Mouse (Mus musculus): ENCODE results near the gene Ankrd13a.

Ankrd13a gene

DNA sequence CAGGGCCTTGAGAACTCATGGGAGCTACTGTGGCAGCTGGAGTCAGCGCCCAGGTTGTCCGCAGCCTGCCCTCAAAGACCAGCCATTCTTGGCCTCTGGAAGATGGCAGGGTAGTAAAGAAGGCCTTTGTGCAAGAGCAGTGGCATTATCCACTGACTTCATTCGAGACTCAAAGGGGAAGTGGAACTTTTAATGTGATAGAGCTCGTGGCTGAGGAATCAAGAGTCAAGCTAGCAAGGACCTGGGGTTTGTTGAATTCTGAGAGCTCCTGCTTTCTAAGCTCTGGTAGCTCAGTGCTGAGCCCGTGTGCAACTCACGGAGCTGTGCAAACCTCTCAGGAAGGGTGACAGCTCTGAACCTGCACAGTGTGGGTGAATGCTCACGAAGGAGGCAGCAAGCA is 6.4 kb downstream of the Ankrd13a start:
- CTCF ChIA-PET: interaction anchor here in 1 of 4 experiments (1.6 kb wide), 1 partner anchor 24 kb away, joined by 5 read pairs; no protein-coding TSS in a partner anchor
- POLR2A ChIA-PET: interaction anchor here (0.6 to 2.8 kb wide), 20 partner anchors 9 to 590 kb away, joined by 3 to 20 read pairs (median 3); partner anchors contain the start of gene 2210016L21Rik (in 1 of the 4)

DNA sequence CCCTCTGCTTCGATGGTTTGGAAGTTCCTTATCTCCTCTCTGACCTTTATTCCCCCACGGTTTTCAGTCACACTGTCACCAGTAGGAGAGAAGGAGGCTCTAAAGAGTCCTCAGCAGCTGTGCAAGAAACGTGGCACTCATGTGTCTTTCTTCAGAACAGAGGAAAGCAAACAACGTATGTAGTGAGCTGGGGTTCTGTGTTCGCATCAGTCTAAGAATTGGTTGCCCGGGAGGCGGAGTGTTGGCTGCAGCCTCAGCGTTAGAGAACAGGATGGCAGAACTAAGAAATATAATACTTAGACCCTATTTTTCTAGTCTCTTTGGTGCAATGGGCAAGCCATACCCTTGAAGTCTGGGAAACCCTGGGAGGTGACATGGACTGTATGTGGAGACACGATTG is 8.5 kb downstream of the Ankrd13a start:
- CTCF ChIA-PET: interaction anchor here in 1 of 4 experiments (0.5 to 0.6 kb wide), 2 partner anchors 9 to 337 kb away, joined by 4 to 6 read pairs; no protein-coding TSS in a partner anchor
- POLR2A ChIA-PET: interaction anchor here in 2 of 4 experiments (0.7 to 2.8 kb wide), 7 partner anchors 9 to 43 kb away, joined by 3 to 20 read pairs (median 5); partner anchors contain the start of gene Ankrd13a (in 1 of the 2)

DNA sequence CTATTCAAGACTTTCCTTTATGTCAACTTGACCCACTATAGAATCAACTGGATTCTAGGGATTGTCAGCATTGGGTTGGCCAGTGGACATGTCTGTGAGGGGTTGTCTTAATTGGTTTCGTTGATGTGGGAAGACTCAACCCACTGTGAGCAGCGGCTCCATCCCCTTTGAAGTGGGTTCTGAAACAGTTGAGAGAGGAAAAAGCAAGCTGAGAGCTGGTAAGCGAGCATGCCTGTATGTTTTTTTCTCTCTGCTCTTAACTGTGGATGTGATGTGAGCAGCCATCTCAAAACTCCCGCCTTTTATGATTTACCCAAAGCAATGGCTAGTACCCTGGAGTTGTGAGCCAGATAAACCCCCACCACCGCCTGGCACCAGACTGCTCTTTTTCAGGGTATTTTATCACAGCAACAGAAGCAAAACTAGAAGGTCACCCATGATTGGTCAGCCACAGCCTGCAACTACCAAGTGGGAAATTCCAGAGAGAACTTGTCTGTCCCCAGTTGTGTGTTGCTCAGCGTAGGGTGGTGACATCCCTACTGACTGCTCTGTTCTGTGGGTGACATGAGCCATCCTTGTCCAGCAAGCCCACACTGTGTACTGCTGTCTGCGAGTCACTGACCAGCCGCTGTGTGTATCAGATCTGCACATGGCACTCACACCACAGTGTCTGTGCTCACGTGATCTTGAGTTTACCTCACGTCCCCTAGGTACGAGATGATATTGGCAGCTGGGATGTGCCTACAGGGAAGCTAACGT is 9.1 kb downstream of the Ankrd13a start:
- CTCF ChIA-PET: interaction anchor here in 1 of 4 experiments (0.5 kb wide), 1 partner anchor 8 kb away, joined by 4 read pairs; no protein-coding TSS in a partner anchor
- POLR2A ChIA-PET: interaction anchor here in 2 of 4 experiments (0.7 to 2.8 kb wide), 6 partner anchors 9 to 90 kb away, joined by 3 to 20 read pairs (median 4); partner anchors contain the start of gene Ankrd13a (in 1 of the 2)

DNA sequence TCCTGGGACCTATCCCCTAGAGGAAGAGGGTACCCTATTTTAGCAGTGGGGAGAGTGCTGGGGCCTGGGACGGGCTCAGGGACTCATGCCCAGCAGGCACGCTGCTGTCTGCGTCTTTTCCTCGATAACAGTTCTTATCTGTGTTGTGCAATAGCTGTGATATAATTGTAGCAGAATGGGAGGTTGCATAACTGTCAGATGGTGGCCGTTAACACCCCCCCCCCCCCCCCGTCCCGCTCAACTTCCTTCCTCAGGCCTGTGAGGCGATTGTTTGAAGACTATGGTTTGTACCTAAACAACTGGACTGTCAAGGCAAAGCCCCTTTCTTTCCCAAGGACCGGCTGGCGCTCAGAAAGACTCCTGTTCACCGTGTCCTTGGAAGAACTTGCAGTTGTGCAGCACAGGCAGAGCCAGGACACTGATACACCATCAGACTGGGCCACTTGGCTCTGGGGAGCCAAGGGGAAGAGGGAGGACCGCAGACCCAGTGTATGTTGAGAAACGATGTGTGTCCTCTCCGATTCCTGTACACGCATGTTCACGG is 10.2 kb downstream of the Ankrd13a start:
- ChIA-PET CTCF (interaction anchor here (0.6 to 0.7 kb wide), 8 partner anchors 10 to 929 kb away, joined by 3 to 11 read pairs (median 4); no protein-coding TSS in a partner anchor), POLR2A (interaction anchor here in 3 of 4 experiments (0.5 to 6.0 kb wide), 16 partner anchors 9 to 505 kb away, joined by 3 to 47 read pairs (median 5); partner anchors contain the start of genes Ankrd13a (in 1 of the 3) and Git2 (in 1 of the 3))

DNA sequence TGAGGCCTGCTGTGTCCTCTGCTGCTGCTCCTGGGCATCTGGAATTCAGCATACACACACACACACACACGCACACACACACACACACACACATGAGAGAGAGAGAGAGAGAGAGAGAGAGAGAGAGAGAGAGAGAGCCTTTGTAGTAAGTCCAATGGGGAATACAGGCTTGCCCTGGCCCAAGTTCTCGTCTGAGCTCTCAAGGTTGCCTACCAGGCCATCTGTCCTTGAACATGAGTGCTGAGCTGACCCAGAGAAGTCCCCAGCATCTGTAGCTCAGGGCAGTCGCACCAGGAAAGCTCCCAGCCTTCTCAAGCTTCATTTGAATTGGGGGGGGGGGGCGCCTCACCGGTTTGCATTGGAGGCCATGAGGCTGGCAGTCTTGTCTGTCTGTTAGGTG is 10.7 kb downstream of the Ankrd13a start:
- POLR2A ChIA-PET: interaction anchor here (0.5 to 6.0 kb wide), 24 partner anchors 8 to 505 kb away, joined by 3 to 47 read pairs (median 5); partner anchors contain the start of genes Ankrd13a (in 2 of the 4) and Git2 (in 2 of the 4)
- CTCF ChIA-PET: interaction anchor here (0.5 to 0.7 kb wide), 11 partner anchors 10 to 929 kb away, joined by 3 to 6 read pairs (median 3); no protein-coding TSS in a partner anchor

DNA sequence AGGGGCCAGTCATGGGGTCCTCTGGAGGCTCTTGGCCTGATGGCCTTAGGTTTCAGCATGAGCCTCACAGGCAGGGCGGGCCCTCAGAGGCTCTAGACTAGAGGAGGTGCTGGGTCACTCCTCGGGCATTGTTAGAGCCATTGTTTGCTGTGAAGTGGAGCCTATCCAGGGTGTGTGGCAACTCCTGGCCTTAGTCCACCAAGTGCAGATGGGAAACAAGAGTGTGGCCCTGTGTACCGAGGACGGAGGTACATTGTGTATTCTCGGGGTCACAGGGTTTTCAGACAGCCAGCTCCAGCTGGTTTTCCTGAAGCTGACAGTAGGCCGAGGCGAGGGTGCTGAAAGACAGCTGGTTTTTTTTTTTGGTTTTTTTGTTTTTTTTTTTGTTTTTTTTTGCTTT is 18.8 kb downstream of the Ankrd13a start:
- ChIA-PET POLR2A (interaction anchor here in 3 of 4 experiments (0.6 to 6.2 kb wide), 22 partner anchors 8 to 359 kb away, joined by 3 to 39 read pairs (median 5); partner anchors contain the start of genes Ankrd13a (in 3 of the 3), Git2 (in 3 of the 3) and Oasl2 (in 1 of the 3)), CTCF (interaction anchor here in 2 of 4 experiments (0.6 kb wide), 2 partner anchors 206 to 640 kb away, joined by 3 to 5 read pairs; no protein-coding TSS in a partner anchor)

DNA sequence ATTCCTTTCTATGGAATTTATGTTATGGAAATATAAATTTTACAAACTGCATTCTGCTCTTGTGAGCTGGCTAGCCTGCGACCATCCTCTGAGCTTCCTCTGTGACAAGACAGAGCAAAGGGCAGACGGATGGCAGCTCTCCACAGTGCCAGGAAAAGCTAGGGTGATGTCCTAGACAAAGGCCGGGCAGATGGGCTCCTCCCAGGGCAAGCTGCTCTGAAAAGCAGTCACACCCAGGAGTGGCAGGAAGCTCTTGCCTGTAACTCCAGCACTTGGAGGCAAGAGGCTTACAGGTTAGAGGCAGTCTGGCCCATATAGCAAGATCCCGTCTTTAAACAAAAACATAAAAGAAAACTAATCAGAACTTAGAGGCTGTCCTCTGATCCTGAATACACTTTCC is 20.1 kb downstream of the Ankrd13a start:
- ChIA-PET POLR2A (interaction anchor here in 3 of 4 experiments (0.6 to 6.2 kb wide), 24 partner anchors 8 to 401 kb away, joined by 3 to 39 read pairs (median 4); partner anchors contain the start of genes Ankrd13a (in 2 of the 3) and Git2 (in 2 of the 3)), CTCF (interaction anchor here in 3 of 4 experiments (0.5 to 1.4 kb wide), 4 partner anchors 9 to 417 kb away, joined by 3 to 6 read pairs (median 5); no protein-coding TSS in a partner anchor)

DNA sequence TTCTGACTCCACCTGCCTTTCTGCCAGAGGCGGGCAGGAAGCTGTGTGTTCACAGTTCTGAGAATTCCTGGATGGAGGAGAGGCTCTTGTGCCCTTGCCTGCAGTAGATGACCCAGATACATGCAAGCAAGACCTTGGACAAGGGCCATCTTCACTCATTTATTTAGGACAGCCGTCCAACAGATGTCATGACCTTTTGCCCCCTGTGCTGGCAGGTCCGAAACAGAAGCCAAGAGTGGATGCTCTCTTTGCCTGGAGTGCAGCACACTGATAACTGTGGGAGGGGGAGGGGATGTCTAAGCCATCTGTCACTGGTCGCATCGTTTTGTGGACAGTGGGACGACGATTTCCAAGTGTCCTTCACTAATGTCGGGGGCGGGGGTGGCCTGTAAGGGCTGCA is 20.8 kb downstream of the Ankrd13a start:
- ChIA-PET POLR2A (interaction anchor here in 2 of 4 experiments (0.6 to 6.2 kb wide), 24 partner anchors 7 to 227 kb away, joined by 3 to 39 read pairs (median 4); partner anchors contain the start of genes Ankrd13a (in 2 of the 2), Git2 (in 2 of the 2) and Fam222a (in 1 of the 2)), CTCF (interaction anchor here in 3 of 4 experiments (0.5 to 1.4 kb wide), 4 partner anchors 9 to 416 kb away, joined by 3 to 6 read pairs (median 5); no protein-coding TSS in a partner anchor)

DNA sequence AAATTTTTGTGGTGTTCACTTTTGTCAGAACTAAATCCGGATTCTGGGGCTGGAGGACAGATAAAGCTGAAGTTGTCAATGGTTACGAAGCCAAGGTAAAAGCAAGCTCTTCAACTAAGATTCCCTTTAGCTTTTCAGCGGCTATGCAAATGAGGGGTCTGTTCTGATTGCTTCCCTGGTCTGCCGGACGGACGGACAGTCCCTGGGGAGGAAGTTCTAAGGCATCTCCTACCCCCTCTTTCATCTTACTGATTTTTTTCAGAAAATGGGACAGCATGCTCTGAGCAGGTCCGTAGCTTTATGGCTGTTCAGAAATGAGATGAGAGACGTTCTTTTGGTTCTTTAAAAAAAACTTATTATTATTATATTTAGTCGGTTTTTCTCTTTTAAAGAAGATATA is 21.2 kb downstream of the Ankrd13a start:
- CTCF ChIA-PET: interaction anchor here in 3 of 4 experiments (0.5 to 1.4 kb wide), 3 partner anchors 9 to 94 kb away, joined by 3 to 4 read pairs (median 3); no protein-coding TSS in a partner anchor

DNA sequence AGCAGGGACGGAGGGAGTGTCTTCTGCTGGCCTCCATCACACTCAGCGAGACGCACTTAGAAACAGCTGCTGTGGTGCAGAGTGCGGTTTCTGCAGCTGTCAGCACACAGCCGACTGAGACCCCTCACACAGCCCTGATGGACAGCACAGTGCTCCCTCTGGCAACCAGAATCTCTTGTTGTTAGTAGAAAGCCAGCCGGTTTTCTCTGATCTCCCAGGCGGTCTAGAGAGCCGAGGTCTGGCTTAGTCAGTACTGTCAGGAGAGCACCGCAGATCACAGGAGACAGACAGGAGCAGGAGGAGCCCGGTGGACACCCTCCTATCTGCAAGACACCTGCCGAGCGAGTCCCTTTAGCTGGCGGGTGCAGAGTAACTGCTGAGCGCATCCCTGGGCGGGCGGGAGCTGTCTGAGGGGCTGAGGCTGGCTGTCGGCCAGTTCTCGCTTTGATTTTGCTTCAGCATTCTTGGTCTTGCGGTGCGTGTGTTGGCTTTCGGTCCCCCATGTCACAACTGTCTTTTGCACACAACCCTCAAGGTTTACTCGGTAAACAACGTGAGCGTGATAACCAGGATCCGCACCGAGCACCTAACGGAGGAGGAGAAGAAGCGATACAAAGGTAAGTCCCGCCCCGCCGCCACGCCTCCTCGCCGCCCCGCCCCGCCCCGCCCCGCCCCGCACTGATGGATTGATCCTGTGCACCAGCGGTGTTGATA is 22.0 kb downstream of the Ankrd13a start:
- POLR2A ChIA-PET: interaction anchor here in 3 of 4 experiments (0.6 to 6.1 kb wide), 20 partner anchors 8 to 154 kb away, joined by 3 to 39 read pairs (median 4); partner anchors contain the start of genes Ankrd13a (in 2 of the 3) and Git2 (in 2 of the 3)
- CTCF ChIA-PET: interaction anchor here in 2 of 4 experiments (0.5 to 1.2 kb wide), 2 partner anchors 33 to 95 kb away, joined by 3 read pairs; no protein-coding TSS in a partner anchor

More for the DNA sequence above, 21.2 kb downstream of the Ankrd13a start:
- POLR2A ChIA-PET: interaction anchor here in 3 of 4 experiments (0.5 to 6.2 kb wide), 20 partner anchors 7 to 586 kb away, joined by 3 to 39 read pairs (median 4); partner anchors contain the start of genes Ankrd13a (in 2 of the 3), Git2 (in 2 of the 3) and Fam222a (in 1 of the 3)

DNA sequence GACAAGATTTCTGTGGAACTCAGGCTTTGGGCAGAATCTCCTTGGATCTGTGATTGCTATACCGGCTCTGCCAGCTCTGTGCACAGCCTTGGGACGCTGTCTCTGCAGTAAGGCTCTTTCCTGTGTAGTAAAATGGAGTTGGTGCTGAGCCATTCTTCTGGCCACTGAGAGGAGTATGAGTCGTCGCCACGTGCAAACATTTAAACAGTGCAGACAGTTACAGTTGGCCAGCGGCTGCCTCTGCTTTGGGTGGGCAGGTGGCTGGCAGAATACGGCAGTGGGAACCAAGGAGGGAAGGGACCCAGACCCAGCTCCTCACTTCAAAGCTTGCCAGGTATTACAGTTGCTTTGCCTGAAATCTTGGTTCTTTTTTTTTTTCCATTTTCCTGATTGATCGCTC is 22.8 kb downstream of the Ankrd13a start:
- POLR2A ChIA-PET: interaction anchor here in 3 of 4 experiments (0.6 to 6.1 kb wide), 19 partner anchors 7 to 597 kb away, joined by 3 to 39 read pairs (median 4); partner anchors contain the start of genes Git2 (in 2 of the 3) and Ankrd13a (in 1 of the 3)
- CTCF ChIA-PET: interaction anchor here in 1 of 4 experiments (0.7 to 0.9 kb wide), 2 partner anchors 94 to 1132 kb away, joined by 3 read pairs; no protein-coding TSS in a partner anchor

DNA sequence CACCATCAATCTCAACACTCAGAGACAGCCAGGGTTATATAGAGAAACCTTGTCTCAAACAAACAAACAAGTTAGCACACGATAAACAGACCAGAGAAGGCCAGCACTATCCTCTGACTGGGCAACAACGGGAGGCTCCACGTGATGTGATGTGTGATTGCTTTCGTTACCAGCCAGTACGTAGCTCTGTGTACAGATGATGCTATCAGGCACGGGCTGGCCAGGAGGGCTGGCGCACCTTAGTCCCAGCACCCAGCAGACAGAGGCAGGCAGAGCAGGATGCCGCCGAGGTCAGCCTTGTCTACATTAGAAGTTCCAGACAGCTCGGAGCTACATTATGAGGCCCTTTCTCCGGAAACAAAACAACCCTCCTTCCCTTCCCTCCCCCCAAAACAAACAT is 25.4 kb downstream of the Ankrd13a start:
- POLR2A ChIA-PET: interaction anchor here in 2 of 4 experiments (1.0 to 6.1 kb wide), 14 partner anchors 7 to 98 kb away, joined by 3 to 48 read pairs (median 7); partner anchors contain the start of genes Ankrd13a (in 2 of the 2) and Git2 (in 2 of the 2)
- CTCF ChIA-PET: interaction anchor here in 2 of 4 experiments (0.5 to 1.8 kb wide), 2 partner anchors 26 to 581 kb away, joined by 4 read pairs; no protein-coding TSS in a partner anchor

DNA sequence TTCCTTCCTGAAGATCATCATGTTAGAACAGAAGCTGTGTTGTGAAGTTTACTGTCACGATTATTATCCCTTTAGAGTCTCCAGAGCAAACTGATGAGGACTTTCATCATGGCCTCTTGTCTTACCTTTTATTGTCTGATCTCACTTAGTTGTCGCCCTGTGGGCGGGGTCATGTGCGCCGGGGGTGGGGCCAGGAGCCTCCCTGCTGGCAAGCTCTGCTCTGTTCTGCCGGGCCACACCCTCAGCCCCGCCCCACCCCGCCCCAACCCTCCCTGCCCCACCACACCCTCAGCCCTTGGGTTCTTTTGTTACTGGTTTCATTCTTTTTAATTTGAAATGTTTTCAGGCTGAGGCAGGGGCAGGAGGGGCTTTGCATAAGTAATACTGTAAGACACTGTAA is 26.6 kb downstream of the Ankrd13a start:
- ChIA-PET CTCF (interaction anchor here in 2 of 4 experiments (0.6 to 1.8 kb wide), 5 partner anchors 25 to 664 kb away, joined by 3 to 4 read pairs (median 3); no protein-coding TSS in a partner anchor), POLR2A (interaction anchor here (0.5 to 6.1 kb wide), 40 partner anchors 8 to 500 kb away, joined by 3 to 48 read pairs (median 5); partner anchors contain the start of genes Git2 (in 3 of the 4), Ankrd13a (in 2 of the 4), 2210016L21Rik (in 1 of the 4) and Dynll1 (in 1 of the 4))

DNA sequence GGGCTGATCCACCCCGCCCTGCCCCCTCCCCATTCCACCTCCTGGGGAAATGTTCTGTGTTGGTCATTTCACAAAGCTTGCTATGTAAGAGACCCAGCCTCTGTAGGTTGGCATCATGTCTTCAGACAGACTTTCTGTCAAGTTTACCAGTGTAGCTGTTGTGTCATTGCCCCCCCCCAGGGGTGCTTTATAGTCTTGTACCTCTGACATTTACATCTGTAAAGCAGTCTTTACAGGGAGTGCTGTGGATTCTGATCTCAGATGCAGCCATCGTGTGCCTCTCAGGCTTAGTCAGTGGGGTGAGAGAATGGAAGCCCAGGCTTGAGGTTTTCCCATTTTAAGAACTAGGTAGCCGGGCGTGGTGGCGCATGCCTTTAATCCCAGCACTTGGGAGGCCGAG is 27.4 kb downstream of the Ankrd13a start:
- ChIA-PET CTCF (interaction anchor here in 2 of 4 experiments (0.6 to 1.8 kb wide), 8 partner anchors 16 to 493 kb away, joined by 3 to 10 read pairs (median 6); partner anchors contain the start of gene Oasl2 (in 1 of the 2)), POLR2A (interaction anchor here (0.6 to 6.1 kb wide), 32 partner anchors 9 to 210 kb away, joined by 3 to 48 read pairs (median 5); partner anchors contain the start of genes Git2 (in 3 of the 4) and Ankrd13a (in 2 of the 4))

DNA sequence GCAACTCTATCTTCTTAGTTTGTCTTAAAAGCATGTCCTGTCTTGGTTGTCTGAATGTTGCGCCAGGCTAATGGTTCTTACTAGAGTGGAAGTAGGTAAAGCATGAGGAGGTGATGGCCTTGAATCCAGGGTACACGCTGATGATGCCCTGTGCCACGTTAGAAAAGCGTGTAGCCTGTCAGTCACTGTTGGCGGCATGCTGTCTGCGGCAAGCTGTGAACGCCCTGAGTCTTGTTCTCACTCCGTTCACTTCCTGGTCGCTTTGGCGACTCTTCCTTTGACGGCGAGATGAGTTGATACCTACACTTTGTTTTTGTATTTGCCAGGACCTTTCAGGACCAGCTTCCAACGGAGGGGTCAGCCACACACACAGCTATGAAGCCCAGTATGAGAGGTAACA is 28.8 kb downstream of the Ankrd13a start:
- CTCF ChIA-PET: no interaction called here
- POLR2A ChIA-PET: interaction anchor here in 2 of 4 experiments (0.7 to 6.1 kb wide), 11 partner anchors 9 to 104 kb away, joined by 3 to 48 read pairs (median 4); partner anchors contain the start of genes Ankrd13a (in 1 of the 2) and Git2 (in 1 of the 2)

DNA sequence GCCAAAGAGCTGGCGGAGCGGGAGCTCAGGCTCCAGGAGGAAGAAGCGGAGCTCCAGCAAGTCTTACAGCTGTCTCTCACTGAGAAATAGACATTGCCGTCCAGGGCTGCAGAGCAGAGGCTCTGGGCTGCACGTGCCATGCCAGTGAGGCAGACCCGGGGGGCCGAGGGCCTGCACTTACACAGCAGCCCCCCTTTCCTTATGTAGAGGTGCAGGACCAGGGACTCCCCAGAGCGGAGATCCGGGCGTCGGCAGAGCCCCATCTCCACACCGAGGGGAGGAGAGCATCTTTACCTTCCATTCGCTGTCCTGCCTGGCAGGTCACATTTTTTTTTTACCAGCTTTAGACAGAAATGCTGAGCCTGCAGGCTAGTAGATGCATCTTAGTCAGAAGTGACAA is 29.9 kb downstream of the Ankrd13a start:
- ChIA-PET CTCF (interaction anchor here in 2 of 4 experiments (0.5 to 2.0 kb wide), 6 partner anchors 9 to 165 kb away, joined by 3 to 5 read pairs (median 4); partner anchors contain the start of gene Ankrd13a (in 1 of the 2)), POLR2A (interaction anchor here in 2 of 4 experiments (1.2 to 6.1 kb wide), 12 partner anchors 8 to 354 kb away, joined by 3 to 48 read pairs (median 8); partner anchors contain the start of genes 1500011B03Rik (in 2 of the 2), Ankrd13a (in 2 of the 2) and Git2 (in 2 of the 2))
